Mouse (Mus musculus): ENCODE measurements at regions not wholly inside any gene's neighbourhood (a gene's known extent, or its start where the extent isn't known, plus 50 kb on each side); places are given as distances from the start of the nearest gene placed in this dataset.

DNA sequence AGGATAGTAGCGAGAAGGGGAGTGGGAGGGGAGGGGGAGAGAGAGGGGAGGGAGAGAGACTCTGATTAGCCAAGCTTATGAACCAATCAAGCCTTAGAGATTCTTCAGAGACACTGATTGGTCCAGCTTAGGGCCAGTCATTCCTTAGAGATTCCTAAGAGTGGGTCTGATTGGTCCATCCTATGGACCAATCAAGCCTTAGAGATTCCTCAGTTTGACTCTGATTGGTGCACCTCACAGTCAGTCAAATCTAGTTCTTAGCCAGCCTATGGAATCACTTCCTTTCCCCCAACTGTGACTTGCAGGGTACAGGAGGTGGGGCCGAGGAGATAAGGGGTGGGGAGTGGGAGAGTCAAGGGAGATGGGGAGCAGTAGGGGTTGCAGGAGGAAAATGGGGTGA is 152.8 kb downstream of the Suds3 start:
- H3K27ac ChIP-seq = no peak overlapping the region
- ATAC-seq = no peak
- no peaks in the 10 kb centered on the region for H3K36me3 ChIP-seq
- no peaks in the 10 kb centered on the region for H3K4me1 ChIP-seq
- H3K9ac ChIP-seq = no peak overlapping the region
- WGBS (ENCODE audit: insufficient replicate concordance) = 45% methylated on average over 2 of the region's 2 CpGs
- H3K9me3 ChIP-seq (replicated peaks) = peaks cover 38% of the 10 kb centered on the region
- no peak overlapping the region for H3K4me3 ChIP-seq
- no peak overlapping the region for H3K4me2 ChIP-seq
- H3K27me3 ChIP-seq (replicated peaks) = no peaks in the 10 kb centered on the region

DNA sequence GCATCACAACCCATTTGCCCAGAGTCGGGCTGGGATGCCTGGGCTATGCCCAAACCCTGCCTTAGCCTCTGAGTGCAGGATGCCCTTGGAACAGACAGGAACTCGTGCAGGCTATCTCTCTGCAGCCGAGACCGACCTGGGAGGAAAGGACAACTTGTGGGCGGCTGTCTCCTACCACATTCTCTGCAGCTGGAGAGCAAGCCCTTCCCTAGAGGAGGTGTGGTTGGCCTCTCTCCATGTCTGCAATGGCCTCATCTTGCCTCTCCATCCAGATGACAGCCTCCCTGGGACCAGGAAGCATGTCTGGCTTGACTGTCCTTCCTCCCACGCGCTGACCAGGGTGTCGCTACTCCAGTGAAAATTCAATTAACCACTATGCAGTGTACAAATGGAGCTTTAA is 155.9 kb downstream of the Suds3 start:
- no peak overlapping the region for H3K4me3 ChIP-seq
- H3K4me2 ChIP-seq = no peak overlapping the region
- no peak overlapping the region for H3K9ac ChIP-seq
- no peaks in the 10 kb centered on the region for H3K27me3 ChIP-seq (replicated peaks)
- ATAC-seq = no peak
- no peaks in the 10 kb centered on the region for H3K4me1 ChIP-seq
- H3K27ac ChIP-seq = no peak overlapping the region
- peaks cover 51% of the 10 kb centered on the region for H3K9me3 ChIP-seq (replicated peaks)
- WGBS (ENCODE audit: insufficient replicate concordance) = 47% methylated on average over 8 of the region's 8 CpGs
- H3K36me3 ChIP-seq = no peaks in the 10 kb centered on the region

DNA sequence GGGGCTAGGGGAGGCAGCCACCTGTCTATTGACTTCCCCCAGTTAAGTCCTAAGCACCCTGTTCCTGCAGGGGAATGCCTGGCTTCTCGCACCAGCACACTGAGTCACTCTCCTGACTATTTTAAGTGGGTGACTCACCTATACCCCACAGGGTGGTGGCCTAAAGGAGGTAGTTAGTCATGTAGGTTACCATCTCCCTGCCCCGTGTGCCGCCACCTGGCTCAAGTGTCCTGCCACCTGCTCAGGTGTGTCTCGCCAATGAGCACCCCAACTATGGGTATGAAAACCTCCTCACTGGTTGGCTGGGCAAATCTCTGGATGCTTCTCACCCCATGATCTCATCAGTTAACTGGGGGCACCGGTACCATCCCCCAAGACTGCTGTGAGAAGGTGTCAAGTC is 157.8 kb downstream of the Suds3 start:
- Histone ChIP-seq H3K36me3 (no peaks in the 10 kb centered on the region), H3K4me1 (no peaks in the 10 kb centered on the region), H3K4me3 (no peak overlapping the region), H3K27ac (no peak overlapping the region), H3K9me3 (replicated peaks) (peaks cover 51% of the 10 kb centered on the region), H3K9ac (no peak overlapping the region), H3K4me2 (no peak overlapping the region), H3K27me3 (replicated peaks) (no peaks in the 10 kb centered on the region)
- ATAC-seq = no peak
- WGBS (ENCODE audit: insufficient replicate concordance) = 62% methylated on average over 5 of the region's 5 CpGs

DNA sequence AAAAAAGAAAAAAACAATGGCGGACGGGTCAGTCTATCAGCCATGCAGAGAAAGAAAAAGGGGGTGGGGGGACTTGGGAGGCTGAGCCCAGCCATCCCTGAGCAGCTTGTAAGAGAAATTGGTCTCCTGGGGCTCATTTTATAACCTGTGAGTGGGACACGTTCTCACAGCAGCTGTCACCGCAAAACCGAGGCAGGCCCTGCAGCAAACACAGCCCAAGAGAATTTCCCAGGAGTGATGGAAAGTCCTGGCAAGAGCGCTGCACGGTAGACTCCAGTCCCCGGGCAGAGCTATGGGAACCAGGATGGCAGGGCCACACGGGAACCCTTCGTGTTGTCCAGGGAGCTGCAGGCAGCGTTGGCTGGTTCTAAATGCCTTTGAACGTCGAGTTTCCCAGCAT is 159.3 kb downstream of the Suds3 start:
- no peak overlapping the region for H3K9ac ChIP-seq
- no peaks in the 10 kb centered on the region for H3K4me1 ChIP-seq
- ATAC-seq = no peak
- no peaks in the 10 kb centered on the region for H3K27me3 ChIP-seq (replicated peaks)
- H3K36me3 ChIP-seq = no peaks in the 10 kb centered on the region
- H3K27ac ChIP-seq = no peak overlapping the region
- WGBS (ENCODE audit: insufficient replicate concordance) = 56% methylated on average over 13 of the region's 13 CpGs
- H3K4me2 ChIP-seq = no peak overlapping the region
- no peak overlapping the region for H3K4me3 ChIP-seq
- peaks cover 40% of the 10 kb centered on the region for H3K9me3 ChIP-seq (replicated peaks)

DNA sequence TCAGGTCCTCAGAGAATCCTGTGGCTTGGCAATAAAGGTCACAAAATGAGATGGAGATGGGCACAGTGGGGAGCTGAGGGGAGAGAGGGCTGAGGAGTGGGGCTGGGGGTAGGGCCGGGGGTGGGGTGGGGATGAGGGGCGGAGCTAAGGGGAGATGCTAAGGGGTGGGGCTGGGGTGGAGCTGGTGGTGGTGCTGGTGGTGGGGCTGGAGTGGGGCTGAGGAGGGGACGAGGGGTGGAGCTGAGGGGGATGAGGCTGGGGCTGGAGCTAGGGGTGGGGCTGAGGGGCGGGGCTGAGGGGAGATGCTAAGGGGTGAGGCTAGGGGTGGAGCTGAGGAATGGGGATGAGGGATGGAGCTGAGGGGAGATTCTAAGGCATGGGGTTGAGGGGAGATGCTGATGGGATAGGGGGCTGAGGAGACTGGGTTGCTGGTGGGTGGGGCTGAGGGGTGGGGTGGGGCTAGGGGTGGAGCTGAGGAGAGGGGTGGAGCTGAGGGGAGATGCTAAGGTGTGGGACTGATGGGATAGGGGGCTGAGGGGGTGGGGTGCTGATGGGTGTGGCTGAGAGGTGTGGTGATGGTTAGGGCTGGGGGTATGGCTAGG is 165.5 kb downstream of the Suds3 start:
- Histone ChIP-seq H3K9me3 (replicated peaks) (0 out of 2 replicates have a peak, but pooled peaks cover 3% of the 10 kb centered on the region), H3K4me1 (no peaks in the 10 kb centered on the region), H3K4me3 (no peak overlapping the region), H3K9ac (no peak overlapping the region), H3K27me3 (replicated peaks) (no peaks in the 10 kb centered on the region), H3K36me3 (no peaks in the 10 kb centered on the region), H3K27ac (no peak overlapping the region), H3K4me2 (no peak overlapping the region)
- WGBS (ENCODE audit: insufficient replicate concordance) = 9% methylated on average over 4 of the region's 4 CpGs
- ATAC-seq = no peak

DNA sequence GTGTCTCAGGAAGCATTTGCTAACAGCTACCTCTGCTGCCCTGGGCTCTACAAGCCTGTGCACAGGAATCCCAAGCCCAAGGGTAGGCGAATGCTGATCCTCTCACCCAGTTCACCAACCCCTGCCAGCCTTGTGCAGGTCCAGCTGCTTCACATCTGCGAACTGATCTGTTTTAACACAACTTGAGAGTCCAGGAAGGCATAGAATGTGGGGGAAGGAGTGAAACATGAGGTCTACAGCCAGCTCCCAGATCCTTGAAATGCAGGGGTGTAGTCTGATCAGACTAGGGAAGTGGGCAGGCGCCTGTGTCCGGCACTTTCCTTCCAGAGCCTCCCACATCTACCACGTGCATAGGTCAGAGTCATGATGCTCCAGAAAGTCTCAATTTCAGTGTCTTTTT is 181.3 kb downstream of the Suds3 start:
- Histone ChIP-seq H3K9me3 (replicated peaks) (peaks cover 28% of the 10 kb centered on the region), H3K4me3 (no peak overlapping the region), H3K4me2 (no peak overlapping the region), H3K27ac (no peak overlapping the region), H3K4me1 (no peaks in the 10 kb centered on the region), H3K36me3 (no peaks in the 10 kb centered on the region), H3K9ac (no peak overlapping the region), H3K27me3 (replicated peaks) (no peaks in the 10 kb centered on the region)
- ATAC-seq = no peak
- WGBS (ENCODE audit: insufficient replicate concordance) = 49% methylated on average over 5 of the region's 5 CpGs

DNA sequence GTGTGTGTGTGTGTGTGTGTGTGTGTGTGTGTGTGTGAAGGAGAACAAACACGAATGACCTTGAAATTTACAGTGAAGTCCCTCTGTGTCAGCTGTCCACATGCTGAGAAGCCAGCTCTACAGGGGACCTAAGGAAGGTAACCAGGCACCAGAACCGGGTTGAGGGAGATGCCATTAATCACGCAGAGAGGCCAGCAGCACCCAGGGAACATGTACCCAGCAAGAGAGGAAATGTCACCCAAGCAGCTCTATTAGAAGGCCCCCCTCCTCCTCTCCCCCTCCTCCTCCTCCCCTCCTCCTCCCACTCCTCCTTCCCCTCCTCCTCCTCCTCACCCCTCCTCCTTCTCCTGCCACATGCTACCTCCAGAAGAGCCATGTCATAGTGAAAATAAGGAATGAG is 181.8 kb downstream of the Suds3 start:
- 37% methylated on average over 3 of the region's 3 CpGs for WGBS (ENCODE audit: insufficient replicate concordance)

DNA sequence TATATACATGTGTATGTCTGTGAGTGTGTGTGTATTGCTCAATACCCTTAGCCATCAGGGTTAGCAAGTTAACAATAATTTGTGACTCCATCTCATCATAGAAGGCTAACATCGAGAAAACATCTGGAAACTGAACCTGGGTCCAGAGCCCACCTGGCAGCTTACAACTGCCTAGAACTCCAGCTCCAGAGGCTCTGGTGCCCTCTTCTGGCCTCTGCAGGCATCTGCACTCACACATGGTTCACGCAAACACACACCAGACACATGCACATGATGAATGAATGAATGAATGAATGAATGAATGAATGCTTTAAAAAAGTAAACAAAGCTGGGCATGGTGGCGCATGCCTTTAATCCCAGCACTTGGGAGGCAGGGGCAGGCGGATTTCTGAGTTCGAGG is 182.8 kb downstream of the Suds3 start:
- Histone ChIP-seq H3K4me3 (no peak overlapping the region), H3K27me3 (replicated peaks) (no peaks in the 10 kb centered on the region), H3K4me1 (no peaks in the 10 kb centered on the region), H3K9me3 (replicated peaks) (peaks cover 28% of the 10 kb centered on the region), H3K9ac (no peak overlapping the region), H3K36me3 (no peaks in the 10 kb centered on the region), H3K27ac (no peak overlapping the region), H3K4me2 (no peak overlapping the region)
- WGBS (ENCODE audit: insufficient replicate concordance) = 71% methylated on average over 5 of the region's 5 CpGs
- no peak for ATAC-seq

More for the DNA sequence above, 181.8 kb downstream of the Suds3 start:
- H3K27ac ChIP-seq = no peak overlapping the region
- H3K9me3 ChIP-seq (replicated peaks) = peaks cover 26% of the 10 kb centered on the region
- H3K9ac ChIP-seq = no peak overlapping the region
- H3K4me2 ChIP-seq = no peak overlapping the region
- H3K36me3 ChIP-seq = no peaks in the 10 kb centered on the region
- H3K4me3 ChIP-seq = no peak overlapping the region
- H3K27me3 ChIP-seq (replicated peaks) = no peaks in the 10 kb centered on the region
- no peak for ATAC-seq
- no peaks in the 10 kb centered on the region for H3K4me1 ChIP-seq

DNA sequence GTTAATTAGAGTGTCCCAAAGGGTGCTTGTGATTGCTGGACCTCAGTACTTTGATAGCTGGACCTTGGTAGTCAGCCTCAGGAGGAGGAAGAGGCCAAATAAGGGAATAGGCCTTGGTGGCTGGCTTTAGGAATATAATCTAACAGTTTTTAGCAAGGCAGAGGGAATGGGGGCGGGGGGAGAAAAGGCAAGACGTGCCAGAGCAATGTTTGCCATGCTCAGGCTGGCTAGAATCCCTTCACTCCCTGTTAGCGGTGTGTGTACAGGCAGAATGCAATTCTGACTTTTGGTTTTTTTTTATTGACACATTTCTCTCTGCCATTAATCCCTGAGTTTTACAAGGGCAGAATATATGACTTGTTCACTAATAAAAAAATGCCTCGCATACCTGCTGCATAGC is 192.2 kb downstream of the Suds3 start:
- no peak overlapping the region for H3K27ac ChIP-seq
- no peak overlapping the region for H3K4me3 ChIP-seq
- no peak overlapping the region for H3K4me2 ChIP-seq
- no peaks in the 10 kb centered on the region for H3K27me3 ChIP-seq (replicated peaks)
- WGBS (ENCODE audit: insufficient replicate concordance) = 60% methylated on average over 4 of the region's 4 CpGs
- no peak for ATAC-seq
- peaks cover 37% of the 10 kb centered on the region for H3K9me3 ChIP-seq (replicated peaks)
- no peak overlapping the region for H3K9ac ChIP-seq
- no peaks in the 10 kb centered on the region for H3K4me1 ChIP-seq
- H3K36me3 ChIP-seq = no peaks in the 10 kb centered on the region

DNA sequence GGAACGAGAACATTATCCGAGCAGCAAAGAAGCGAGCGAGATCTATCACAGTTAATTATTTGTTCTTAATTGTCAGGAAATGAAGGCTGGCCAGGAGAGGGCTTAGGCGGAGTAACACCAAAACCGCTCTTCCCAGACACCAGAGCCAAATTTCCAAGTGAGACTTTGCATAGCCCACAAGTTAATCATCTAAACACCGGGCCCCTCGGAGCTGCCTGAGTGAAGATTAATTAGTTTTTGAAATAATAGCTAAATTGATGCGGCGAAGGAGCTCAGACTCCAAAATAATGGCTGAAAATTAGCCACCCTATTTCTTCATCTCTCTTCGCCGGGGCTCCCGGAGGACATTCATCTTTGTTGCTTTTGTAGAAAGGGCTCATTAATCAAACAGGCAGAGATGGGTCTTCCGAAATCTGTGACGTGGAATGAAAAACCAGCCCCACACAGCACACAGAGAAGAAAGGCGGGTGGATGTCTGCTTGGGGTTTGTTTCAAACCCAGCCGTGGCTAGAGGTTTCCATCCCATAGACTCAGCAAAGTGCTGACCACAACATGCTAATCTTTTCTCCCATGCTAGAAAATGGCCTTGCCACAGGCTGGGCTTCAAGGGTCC is 193.7 kb downstream of the Suds3 start:
- no peak overlapping the region for H3K27ac ChIP-seq
- WGBS (ENCODE audit: insufficient replicate concordance) = 69% methylated on average over 17 of the region's 17 CpGs
- H3K27me3 ChIP-seq (replicated peaks) = no peaks in the 10 kb centered on the region
- no peak for ATAC-seq
- no peaks in the 10 kb centered on the region for H3K4me1 ChIP-seq
- H3K4me3 ChIP-seq = no peak overlapping the region
- no peaks in the 10 kb centered on the region for H3K36me3 ChIP-seq
- H3K9ac ChIP-seq = no peak overlapping the region
- no peak overlapping the region for H3K4me2 ChIP-seq
- peaks cover 40% of the 10 kb centered on the region; the same call in 1 of the 2 replicates for H3K9me3 ChIP-seq (replicated peaks)

DNA sequence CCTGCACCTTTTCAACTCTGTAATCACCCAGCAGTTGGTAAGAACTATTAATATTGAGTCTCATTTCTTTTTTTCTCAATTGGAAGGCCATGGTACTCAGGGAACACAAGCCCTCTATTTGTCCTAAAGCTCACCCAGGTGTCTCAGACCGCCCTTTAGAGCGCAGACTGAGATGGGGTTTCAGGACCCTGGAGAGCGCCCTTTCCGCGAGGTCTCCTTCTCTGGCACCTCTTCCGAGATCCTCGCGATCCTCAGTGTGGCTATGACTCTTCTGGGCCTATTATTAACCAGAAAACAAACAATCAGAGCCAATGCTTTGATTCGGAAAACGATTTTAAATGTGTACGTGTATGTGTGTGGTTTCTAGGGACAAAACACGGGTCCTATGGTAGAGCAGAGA is 201.0 kb downstream of the Suds3 start:
- H3K36me3 ChIP-seq = no peaks in the 10 kb centered on the region
- H3K9ac ChIP-seq = no peak overlapping the region
- WGBS (ENCODE audit: insufficient replicate concordance) = 37% methylated on average over 12 of the region's 12 CpGs
- no peaks in the 10 kb centered on the region for H3K27me3 ChIP-seq (replicated peaks)
- peaks cover 39% of the 10 kb centered on the region for H3K9me3 ChIP-seq (replicated peaks)
- no peak overlapping the region for H3K27ac ChIP-seq
- no peaks in the 10 kb centered on the region for H3K4me1 ChIP-seq
- no peak overlapping the region for H3K4me2 ChIP-seq
- no peak overlapping the region for H3K4me3 ChIP-seq
- ATAC-seq = no peak

DNA sequence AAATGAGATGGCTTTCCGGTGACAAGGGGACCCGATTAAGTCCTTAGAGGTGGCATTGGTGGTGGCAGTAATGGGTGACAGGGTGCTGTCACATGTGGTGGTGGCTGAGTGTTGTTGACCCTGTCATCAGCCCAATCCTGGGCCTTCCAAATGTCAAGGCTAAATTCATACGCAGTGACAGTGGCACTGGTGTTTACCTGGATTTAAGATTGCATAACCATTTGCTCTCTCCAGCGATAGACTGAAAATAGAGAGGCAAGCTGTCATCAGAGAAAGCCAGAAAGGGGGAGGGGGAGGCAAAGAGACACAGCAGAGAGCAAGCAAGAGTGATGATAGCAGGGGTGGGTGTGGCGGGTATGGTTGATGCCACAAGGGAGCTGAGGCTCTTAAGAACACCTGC is 215.1 kb downstream of the Suds3 start:
- H3K9ac ChIP-seq = no peak overlapping the region
- no peak overlapping the region for H3K4me3 ChIP-seq
- WGBS (ENCODE audit: insufficient replicate concordance) = 53% methylated on average over 5 of the region's 5 CpGs
- no peak for ATAC-seq
- H3K4me1 ChIP-seq = no peaks in the 10 kb centered on the region
- H3K27ac ChIP-seq = no peak overlapping the region
- no peak overlapping the region for H3K4me2 ChIP-seq
- no peaks in the 10 kb centered on the region for H3K27me3 ChIP-seq (replicated peaks)
- H3K9me3 ChIP-seq (replicated peaks) = peaks cover 51% of the 10 kb centered on the region; the same call in 1 of the 2 replicates
- no peaks in the 10 kb centered on the region for H3K36me3 ChIP-seq

DNA sequence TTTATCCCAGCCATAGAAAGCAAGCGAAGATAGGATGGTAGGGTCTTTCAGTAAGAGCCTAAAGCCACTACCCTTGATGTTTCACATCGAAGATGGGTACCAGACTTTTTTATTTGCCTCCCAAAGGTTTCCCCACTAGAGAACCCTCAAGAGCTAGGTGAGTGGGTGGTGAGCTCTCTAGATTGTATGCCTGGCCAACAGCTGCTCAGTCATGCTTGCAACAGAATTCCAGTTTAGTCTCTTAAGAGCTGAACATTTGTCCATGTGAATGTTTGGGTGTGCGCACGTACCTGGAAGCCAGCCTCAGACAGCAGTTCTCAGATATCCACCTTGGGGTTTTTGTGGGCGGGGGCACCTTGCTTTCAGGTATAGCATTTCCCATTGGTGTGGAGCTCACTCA is 218.5 kb downstream of the Suds3 start:
- no peaks in the 10 kb centered on the region for H3K36me3 ChIP-seq
- H3K4me2 ChIP-seq = no peak overlapping the region
- H3K9ac ChIP-seq = no peak overlapping the region
- no peak overlapping the region for H3K27ac ChIP-seq
- 60% methylated on average over 5 of the region's 5 CpGs for WGBS (ENCODE audit: insufficient replicate concordance)
- no peaks in the 10 kb centered on the region for H3K4me1 ChIP-seq
- ATAC-seq = no peak
- H3K4me3 ChIP-seq = no peak overlapping the region
- no peaks in the 10 kb centered on the region for H3K27me3 ChIP-seq (replicated peaks)
- peaks cover 61% of the 10 kb centered on the region; the same call in 1 of the 2 replicates for H3K9me3 ChIP-seq (replicated peaks)

All from liver, embryonic 12.5 days (tissue).